Mouse (Mus musculus): ENCODE measurements around the gene Cyp26b1. TPM values are rescaled to one million over a fixed set of nuclear protein-coding genes. Genes with fewer than 3 reads are reported as not detected.

Cyp26b1 gene
- total RNA-seq, 2 experiments from 2014 or later, result 1.8 to 3.6 TPM

DNA sequence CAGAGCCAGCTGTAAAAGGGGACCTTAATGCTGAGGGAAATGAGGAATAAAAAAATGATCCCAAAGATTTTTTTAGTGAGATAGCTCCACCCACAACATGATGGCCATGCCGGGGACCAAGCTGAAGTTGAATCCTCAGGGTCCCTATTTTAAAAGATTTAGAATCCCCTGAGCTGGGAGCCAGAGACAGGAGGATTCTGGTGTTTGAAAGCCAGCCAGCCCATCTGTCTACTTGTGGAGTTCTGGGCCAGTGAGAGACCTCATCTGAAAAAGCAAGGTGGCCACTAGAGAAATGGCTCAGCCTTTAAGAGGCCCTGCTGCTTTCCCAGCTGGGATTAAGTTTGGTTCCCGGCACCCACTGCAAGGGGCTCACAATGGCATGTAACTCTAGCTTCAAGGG, 26.9 kb downstream of the Cyp26b1 start:
- no peak for DNase-seq (ENCODE audit: low spot score in 2 of 2)

DNA sequence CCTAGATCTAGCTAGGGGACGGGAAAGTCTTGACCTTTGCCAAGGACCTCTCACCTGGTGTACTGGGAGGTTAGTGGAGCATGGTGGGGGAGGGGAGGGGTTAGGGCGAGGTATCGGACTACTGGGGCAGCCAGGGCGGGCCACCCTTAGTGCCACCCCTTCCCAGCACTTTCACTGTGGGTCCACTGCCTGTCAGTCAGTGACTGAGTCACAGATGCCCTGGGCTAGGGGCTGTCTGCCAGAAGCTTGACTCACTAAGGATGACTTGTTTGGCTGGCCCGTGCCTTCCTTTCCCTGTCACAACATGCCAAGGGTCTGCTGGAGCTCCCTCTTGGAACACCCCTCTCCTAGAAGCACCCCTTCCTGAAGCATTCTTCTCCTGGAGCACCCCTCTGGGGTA, 28.5 kb downstream of the Cyp26b1 start:
- no peak for DNase-seq (ENCODE audit: low spot score in 2 of 2)

DNA sequence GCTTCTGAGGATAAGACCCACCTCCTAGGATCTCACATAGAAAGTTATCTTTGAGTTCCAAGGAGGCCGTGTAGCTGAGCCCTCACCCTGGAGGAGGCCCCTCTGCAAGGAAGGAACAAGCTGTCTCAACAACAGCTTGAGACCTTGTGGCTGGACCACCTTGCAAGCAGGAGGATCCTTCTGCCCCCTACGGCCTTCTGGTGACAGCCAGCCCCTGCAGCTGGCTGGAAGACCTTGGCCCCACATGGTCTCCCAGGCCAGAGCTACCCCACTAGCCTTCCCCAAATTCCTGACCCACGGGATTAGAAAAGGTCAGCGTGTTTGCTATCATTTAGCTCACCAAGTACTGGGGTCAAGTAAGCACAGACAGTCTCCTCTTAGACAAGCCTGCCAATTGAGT, 30.8 kb downstream of the Cyp26b1 start:
- no peak for DNase-seq (ENCODE audit: low spot score in 2 of 2)

DNA sequence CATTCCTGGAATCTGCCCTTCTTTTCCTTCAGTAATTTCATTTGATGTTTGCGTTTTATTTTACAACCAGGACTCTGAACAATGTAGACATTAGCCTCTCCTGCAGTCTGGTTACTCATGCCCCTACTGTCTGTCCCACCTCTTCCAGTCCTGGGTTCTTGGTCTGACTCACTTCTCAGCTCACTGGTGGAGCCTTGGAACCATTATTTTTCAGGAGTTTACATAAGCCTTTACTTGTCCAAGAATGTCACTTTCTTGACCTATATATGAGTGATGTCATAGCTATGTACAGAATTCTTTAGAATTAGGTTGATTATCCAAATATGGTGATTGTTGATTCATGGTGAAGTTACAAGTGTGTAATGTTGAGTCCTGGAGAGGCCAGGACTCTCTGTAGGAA, 32.5 kb downstream of the Cyp26b1 start:
- no peak for DNase-seq (ENCODE audit: low spot score in 2 of 2)

DNA sequence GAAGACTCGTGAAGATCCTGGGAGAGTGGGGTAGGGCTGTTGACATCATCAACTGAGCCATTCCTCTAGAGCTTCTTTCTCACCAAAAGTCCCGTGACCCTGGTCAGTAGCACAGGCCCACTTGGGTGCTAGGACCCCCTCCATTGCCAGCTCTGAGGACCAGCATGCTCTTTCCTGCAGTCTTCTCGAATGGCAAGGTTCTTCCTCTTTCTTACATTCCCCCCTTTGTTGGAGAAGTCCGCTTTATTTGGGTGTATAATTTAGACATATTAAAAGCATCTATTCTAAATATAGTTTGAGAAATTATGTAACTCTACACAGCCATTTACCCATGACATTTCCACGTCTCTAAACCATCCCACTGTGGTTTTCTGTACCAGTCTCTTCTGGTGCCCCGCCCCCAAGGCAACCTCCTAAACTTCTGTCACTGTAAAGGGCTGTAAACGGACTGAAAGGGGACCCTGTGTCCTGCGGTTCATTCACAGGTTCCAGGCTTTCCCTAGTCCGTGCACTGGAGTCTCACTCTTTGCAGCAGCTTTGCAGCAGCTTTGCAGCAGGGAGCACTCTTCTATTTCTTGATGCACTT, 43.8 kb downstream of the Cyp26b1 start:
- DNase-seq (ENCODE audit: low spot score in 2 of 2), result no peak

DNA sequence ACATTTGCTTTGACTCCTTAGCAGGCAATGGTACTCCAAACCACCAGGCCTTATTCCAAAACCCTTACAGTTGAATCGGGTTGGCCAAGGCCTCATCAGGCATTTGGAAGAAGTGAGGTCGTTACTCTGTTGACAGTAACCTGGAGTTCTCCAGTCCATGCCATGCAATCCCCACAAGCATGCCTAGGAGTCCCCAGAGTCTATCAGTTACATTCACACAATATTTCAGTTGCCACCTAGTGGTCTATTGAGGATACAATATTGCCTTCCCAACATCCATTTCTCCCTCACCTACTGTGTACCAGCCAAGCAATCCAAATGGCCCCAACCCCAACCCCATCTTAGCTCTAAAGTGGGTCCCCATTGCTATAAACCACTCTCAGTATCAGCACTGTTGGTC, 48.3 kb downstream of the Cyp26b1 start:
- DNase-seq (ENCODE audit: low spot score in 2 of 2), result no peak

DNA sequence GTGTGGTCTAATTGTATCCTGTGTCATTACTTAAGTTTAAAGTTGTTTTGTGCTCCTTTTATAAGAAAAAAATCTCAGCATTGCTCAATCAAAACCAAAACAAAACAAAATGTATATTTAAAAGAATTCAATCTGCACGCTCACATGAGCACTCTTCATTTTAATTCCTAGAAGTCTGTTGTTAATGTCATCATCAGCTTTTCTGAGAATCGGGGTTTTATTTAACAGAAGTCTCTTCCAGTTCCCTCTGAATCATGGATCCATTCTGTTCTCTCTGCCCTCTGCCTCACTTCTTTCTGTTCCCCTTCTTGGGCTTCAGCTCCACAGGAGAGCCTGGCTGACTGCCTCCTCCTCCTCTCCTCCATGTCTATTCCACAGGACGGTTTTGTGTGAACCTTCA, 49.3 kb downstream of the Cyp26b1 start:
- DNase-seq (ENCODE audit: low spot score in 2 of 2), result no peak

DNA sequence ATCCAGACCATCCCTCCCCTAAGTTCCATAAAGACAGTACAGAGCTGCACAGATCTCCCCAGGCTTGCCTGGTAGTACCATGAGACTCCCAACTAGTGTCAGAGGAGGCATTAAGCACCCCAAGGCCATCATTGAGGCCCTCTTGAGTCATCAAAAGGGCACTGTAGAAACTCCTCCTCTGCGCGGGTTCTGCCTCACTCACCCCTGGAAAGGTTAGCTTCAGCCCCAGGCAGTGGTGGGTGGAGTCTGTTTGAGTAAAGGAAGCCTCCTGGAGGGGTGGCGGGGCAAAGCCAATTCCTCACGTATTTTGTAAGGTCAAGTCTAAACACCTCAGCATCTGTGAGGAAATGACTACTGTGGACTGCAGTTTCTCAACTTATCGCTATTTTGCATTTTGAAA, 50.2 kb downstream of the Cyp26b1 start:
- no peak for DNase-seq (ENCODE audit: low spot score in 2 of 2)

DNA sequence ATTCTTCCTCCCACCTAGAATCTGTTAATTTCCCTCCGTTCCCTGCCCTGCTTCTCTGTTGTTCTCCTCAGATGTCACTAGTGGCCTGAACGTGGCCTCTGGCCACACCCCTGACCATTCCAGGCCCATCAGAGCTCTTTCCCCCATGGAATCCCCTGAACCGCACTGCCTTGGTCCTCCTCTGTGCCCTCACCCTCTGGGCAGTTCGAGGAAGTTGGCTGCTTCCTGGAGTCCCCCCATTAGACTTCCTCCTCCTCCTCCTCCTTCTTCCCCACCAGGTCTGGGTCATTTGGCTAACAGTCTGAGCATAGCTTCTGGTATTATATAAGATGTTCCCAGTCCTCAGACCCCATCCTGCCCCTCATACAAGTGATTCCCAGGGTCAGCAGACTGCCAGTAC, 53.8 kb downstream of the Cyp26b1 start:
- no peak for DNase-seq (ENCODE audit: low spot score in 2 of 2)

DNA sequence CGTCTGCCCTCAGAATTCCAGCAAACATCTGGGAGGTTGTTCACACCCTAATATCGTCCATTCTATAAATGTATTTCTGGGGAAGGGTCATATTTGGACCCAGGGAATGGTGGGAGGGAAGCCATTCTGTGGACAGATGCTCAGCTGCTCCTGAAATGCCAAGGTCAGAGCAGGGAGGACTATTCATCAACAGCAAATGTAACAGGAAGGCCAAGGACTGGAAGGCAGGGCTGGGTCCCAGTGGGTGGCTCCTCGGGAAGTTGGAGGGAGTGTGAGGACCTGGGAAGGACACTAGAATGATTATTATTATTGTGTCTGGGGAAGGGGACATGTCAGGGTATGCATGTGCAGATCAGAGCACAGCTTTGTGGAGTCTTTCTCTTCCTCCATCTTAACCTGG, 55.0 kb downstream of the Cyp26b1 start:
- DNase-seq (ENCODE audit: low spot score in 2 of 2), result no peak

DNA sequence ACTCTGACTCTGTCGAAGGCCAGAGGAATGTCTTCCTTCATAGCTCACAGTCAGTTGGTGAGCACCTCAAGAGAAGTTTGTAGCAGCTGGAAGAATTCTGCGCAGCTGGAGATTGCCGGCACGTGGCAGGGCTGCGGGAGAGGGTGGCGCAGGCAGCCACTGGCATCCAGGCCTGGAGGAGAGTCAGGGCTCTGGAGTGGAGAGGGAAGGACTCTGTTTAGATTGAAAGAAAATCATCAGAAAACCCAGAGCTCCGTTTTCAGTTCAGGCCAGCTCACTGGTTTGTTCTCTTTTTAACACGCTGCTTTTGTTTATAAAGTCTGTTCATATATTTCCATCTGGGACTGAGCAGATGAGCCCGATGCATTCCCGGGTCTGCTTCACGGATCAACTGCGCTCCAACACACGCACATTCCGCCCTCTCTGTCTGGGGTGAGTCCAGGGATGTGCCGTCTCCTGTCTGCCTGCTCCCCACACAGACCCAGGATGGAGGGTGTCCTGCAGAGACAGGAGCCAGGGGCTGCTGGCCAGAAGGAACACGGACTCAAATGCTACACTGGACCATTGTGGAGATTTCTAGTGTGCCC, 56.0 kb downstream of the Cyp26b1 start:
- no peak for DNase-seq (ENCODE audit: low spot score in 2 of 2)

DNA sequence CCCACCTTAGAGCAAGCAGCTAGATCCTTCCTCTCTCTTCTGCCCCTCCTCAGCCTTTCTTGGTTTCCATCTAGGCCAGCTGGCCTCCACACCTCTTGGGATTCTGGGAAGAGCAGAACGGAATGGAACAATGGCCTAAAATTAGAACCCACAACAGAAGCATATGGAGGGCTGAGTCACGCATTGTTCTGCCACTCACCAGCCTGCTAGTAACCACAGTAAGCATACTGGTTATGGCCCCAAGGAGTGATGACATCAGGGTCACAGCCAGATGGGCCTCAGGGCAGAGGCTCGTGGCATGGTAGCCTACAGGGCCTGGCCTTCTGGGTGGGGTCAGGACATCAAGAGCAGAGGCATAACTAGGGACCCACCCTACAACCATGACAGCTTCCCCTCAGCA, 58.8 kb downstream of the Cyp26b1 start:
- DNase-seq (ENCODE audit: low spot score in 2 of 2), result no peak

DNA sequence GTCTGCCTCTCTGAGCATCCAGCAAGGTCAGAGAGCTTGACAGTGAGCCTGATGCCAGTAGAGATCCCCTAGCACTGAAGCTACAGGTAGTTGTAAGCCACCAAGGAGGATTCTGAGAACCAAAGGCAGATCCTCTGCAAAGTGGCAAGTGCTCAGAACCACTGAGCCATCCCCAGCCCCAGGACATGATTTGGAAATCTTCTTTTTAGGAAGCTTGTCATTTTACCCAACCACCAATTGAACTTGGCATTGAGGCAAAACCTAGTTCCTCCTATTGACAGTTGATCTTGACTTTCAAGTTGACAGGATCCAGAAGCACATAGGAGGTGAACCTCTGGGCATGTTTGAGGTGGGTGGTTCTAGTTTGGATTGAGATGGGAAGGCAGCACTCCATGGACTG, 63.8 kb downstream of the Cyp26b1 start:
- DNase-seq (ENCODE audit: low spot score in 2 of 2), result no peak

DNA sequence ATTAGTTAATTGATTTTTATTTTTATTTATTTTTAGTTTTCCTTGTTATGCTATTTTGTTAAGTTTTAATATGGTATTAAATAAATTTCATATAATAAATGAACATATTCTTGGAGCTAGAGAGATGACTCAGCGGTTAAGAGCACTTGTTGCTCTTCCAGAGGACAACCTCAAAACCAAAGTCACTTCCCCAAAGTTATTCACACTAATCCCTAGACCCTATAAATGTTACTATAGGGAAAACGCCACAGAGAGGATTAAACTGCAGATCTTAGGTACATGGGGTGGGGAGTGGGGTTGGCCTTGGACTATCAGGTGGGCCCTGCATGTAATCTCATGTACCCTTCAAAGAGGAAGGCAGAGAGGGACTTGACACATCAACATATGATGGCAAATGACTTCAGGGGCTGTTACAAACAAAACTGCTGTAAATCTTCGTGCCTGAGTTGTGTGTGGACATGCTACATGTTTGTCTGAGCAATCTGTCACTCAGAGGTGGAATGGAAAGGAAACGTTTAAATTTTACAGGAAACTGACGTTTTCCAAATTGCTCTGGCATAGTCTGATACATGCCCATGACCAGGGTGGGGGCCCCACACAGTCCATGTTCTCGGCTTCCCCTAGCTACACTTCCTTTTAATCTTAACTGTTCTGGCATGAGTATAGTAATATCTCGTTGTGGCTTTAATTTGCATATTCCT, 68.7 kb downstream of the Cyp26b1 start:
- DNase-seq (ENCODE audit: low spot score in 2 of 2), result no peak

Data from gastrocnemius, postnatal 4 days (tissue).